Mouse (Mus musculus) frontal cortex, postnatal 25 days (tissue): Measurements from ENCODE around the gene 1700034J05Rik.
A peak's percentile ranks its signal among the peaks of the same experiment; 100 is the strongest.

Source experiments
- DNase-seq, 2 experiments: peaks; one replicate each; pipeline ENCODE4 v3.0.0; 2022; ENCODE audit warnings: low spot score in 2 of 2

The 1700034J05Rik gene

GRCm38 (mm10) chr6:146954258-146954657, at the start of gene 1700034J05Rik:
Gene 1700034J05Rik, minus strand, starts transcription at chr6:146954422.
- DNase-seq, result no peak

DNA sequence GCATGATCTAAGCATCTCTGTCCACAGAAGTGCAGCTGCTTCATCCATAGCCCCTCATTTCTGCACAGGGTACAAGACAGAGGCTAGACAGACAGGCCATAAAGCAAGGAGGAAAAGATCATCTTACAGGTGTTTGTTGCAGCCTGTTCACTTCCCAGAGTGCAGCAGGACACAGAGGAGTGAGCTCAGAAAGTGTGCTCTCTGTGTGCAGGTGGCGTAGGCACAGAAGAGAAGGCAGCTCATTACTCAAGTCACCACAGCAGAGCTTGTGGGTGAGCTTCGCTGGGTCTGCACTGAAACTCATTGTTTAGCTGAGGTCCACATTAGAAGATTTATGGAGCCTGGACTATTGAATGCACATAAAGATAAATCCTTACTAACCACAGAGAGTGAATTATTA, 45.5 kb upstream of the 1700034J05Rik start:
- no peak for DNase-seq

GRCm38 (mm10) chr6:146999302-146999701, 45.1 kb upstream of the 1700034J05Rik start:
- DNase-seq, result no peak

DNA sequence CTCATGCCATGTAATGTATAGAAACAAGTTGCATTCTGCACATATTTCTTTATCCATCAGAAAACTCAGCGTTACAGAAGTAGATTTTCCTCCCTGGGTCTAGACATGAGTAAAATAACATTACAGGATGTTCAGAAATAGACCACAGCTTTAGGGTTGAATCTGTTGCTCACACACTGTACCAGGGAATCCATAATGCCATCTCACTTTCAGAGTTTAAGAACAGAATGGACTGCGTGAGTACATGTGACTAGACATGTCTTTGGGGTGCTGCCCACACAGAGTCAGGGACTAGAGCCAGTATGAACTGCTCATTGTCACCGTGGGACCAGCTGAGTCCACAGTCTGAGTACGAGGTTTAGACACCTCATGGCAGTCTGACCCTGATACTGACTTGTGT, 44.5 kb upstream of the 1700034J05Rik start:
- DNase-seq, result no peak

DNA sequence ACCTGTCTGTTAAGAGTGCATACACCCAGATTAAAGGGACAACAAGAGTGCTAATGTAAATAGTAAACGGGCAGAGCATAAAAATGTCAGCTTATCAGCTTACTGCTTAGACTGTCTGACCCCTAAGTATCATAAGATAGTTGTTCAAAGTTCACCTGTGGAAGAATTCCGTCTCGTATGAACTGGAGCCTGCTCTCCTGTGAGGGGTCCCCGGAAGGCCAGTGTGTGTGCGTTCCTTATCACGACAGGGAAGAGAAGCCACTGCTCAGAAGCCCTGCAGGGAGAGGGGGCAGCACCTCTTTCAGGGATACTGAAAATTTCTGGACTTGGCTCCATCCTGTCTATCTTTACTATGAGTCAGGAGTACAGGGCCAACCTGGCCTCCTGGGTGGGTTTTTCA, 42.8 kb upstream of the 1700034J05Rik start:
- no peak for DNase-seq

DNA sequence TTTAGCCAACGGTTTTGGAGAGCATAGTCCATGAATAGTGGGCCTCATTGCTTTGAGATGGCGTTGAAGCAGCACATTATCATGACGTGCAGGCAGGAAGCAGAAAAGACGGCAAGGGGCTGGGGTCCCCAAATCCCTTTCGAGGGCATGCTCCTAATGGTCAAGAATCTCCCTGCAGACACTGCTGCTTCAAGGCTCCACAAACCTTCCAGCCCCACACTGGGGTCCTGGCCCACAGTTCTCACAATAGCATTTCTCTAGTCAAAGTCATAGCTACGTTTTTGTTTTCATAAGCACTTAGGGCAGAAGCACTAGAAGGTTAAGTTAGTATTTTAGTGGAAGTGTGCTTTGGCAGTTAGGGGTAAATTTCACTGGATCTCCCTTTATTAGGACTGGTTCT, 41.7 kb upstream of the 1700034J05Rik start:
- DNase-seq, result no peak

DNA sequence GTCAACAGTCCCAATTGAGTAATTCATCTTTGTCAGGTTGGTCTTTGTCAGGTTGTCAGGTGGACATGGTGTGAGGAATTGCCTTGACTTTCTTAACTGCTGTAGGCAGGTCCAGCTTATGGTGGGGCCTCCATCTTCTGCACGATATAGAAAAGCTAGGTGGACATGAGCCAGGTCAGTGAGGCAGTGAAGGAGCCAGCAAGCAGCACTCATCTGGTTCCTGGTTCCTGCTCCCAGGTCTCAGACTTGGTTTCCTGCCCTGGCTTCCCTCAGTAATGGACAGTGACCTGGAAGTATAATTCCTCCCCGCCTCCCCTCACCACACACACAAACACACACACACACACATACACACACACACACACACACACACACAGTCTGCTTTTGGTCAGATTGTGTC, 41.2 kb upstream of the 1700034J05Rik start:
- DNase-seq, result no peak

DNA sequence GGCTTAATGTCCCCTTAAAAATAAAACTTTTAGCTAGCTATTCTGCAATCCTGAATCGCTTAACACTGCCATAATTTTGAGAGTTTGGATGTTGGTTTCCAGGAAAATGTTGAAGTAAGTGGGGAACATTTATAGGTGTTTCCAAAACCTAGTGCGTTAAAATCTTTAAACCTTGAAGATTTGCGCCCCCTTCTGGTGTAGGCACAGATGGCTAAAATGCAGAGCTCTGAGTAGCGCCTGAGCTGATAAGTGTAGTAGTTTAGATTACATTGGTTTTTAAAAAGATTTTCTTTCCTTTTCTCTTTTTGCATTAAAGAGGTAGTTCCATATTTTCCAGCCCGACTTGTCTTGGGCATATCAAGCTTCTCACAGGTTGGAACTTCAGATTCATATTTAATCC, 40.0 kb upstream of the 1700034J05Rik start:
- DNase-seq, result peak; percentile 28 to 43

DNA sequence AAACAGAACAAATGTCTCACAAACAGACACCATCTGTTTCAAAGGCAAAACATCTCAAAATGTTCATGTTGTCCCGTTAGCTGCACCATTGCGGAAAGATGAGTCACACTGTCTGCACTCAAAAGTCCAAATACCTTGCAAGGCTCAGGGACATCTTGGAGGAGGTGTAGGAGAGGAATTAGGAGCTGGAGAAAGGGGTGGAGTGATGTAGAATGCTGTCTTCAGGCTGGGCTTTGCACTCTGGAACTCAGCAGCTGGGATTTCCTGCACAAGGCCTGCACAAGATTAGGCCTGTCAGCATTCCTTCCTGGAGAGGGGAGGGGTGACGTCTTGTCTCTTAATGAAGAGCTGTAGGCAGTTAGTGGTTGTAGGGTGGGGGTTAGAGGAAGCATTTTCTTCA, 30.3 kb upstream of the 1700034J05Rik start:
- no peak for DNase-seq

- no peak for DNase-seq
Observed at GRCm38 (mm10) chr6:146981249-146981835, 27.1 kb upstream of the 1700034J05Rik start.

DNA sequence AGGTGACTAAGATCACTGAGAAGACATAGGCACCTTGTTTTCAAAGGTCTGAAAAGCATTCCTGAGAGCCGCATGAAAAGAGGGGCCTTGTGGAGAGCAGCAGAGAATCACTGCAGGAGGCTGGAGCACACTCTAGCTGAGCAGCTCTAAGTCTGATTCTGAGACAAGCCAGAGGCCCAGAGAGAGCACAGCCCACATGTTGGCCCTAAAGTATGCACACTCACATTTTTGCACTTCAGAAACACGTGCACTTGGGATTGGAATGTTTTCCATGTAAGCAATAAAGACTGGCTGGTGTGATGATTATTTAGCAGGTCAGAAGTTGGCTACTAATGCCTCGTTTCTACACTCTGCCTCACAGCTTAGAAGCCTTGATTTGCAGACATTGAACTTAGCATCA, 25.7 kb upstream of the 1700034J05Rik start:
- no peak for DNase-seq

DNA sequence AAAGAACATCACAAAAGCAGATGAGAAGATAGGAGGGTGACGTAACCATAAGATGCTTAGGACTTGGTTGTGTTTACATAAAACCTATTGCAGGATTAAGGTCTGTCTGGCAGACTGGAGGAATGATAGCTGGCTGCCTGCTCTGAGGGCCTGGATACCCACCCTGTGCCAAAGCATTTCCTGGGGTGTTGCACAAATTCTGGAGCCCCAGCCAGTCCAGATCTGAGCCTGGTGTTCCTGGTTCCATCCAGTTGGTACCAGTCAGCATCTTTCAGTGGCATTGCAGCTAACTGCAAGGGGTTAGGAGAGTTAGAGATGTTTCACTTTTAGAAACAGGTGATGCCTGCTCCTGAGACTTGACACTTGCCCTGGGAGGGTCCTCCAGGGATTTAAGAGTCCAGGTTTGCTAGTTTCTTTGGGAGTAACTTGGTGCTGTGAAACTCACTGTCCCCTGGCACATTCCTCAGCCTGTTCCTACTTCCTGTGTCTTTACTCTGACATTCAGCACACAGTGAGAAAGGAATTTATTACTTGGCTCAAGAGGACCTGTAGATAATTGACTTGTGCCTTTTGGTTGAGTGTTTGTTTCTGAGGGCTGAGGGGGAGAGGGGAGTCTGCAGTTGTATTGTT, 25.0 kb upstream of the 1700034J05Rik start:
- DNase-seq, result no peak

- DNase-seq, result no peak
Observed at GRCm38 (mm10) chr6:146978691-146979114, 24.5 kb upstream of the 1700034J05Rik start.

GRCm38 (mm10) chr6:146976446-146976845, 22.2 kb upstream of the 1700034J05Rik start:
- no peak for DNase-seq

- no peak for DNase-seq
Observed at GRCm38 (mm10) chr6:146973830-146974229, 19.6 kb upstream of the 1700034J05Rik start.

DNA sequence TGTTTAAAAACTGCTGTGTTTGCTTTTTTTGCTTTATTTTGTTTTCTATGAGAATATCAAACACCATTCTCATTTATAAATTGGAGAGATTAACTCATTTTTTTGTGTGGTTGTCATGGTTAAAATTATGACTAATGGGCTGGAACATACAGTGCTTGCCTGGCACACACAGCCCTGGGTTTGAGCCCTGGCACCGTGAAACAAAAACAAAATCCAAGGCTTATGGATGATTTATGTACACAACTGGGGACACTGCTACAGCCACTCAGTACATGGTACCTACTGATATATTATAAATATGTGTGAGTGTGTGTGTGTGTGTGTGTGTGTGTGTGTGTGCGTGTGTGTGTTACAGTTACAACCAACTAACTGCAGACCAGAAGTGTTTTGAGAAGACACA, 19.2 kb upstream of the 1700034J05Rik start:
- no peak for DNase-seq

- DNase-seq, result no peak
Observed at GRCm38 (mm10) chr6:146972740-146973139, 18.5 kb upstream of the 1700034J05Rik start.

DNA sequence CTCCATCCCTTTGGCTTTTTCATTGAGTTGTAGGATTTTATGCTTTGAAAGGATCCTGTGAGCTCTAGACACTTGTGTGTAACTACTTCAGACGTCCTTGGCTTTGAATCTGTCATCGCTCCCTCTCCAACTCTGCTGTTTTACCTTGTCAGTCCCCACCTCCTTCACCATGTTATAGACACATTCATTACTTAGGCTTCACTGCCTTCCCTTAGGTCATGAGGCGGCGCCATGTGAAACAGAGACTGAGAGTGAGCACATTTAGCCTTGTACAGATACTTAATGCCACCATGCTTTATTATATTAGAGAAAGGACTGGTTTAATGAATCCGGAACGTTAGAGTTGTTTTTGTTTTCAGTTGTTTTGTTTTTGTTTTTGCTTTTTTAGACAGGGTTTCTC, 17.8 kb upstream of the 1700034J05Rik start:
- DNase-seq, result no peak

GRCm38 (mm10) chr6:146971366-146971765, 17.1 kb upstream of the 1700034J05Rik start:
- no peak for DNase-seq

- DNase-seq, result no peak
Observed at GRCm38 (mm10) chr6:146970811-146971210, 16.6 kb upstream of the 1700034J05Rik start.

DNA sequence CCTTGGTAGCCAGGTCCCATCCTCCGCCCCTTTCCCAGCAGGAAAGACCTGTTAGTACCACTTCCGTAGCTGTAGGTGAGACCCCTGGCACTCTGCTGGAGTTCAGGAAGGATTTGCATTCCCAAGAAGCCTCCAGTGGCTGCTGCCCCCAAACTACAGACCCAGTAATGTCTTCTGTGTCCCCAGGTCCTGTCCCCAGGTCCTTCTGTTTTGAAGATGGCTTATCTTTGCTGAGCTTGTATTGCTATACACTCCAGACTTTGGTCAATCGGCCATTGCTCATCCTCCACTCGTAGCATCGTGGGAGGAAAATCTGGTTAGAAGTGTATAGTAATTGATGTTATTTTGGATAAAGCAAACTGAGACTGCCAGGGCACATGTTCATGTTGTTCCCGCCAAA, 13.6 kb upstream of the 1700034J05Rik start:
- no peak for DNase-seq

- no peak for DNase-seq
Observed at GRCm38 (mm10) chr6:146966446-146967019, 12.3 kb upstream of the 1700034J05Rik start.

GRCm38 (mm10) chr6:146965139-146965772, 11.0 kb upstream of the 1700034J05Rik start:
- DNase-seq, result no peak
